Mouse (Mus musculus): ENCODE measurements at regions not wholly inside any gene's neighbourhood (a gene's known extent, or its start where the extent isn't known, plus 50 kb on each side); places are given as distances from the start of the nearest gene placed in this dataset.
A peak's percentile ranks its signal among the peaks of the same experiment; 100 is the strongest.

DNA sequence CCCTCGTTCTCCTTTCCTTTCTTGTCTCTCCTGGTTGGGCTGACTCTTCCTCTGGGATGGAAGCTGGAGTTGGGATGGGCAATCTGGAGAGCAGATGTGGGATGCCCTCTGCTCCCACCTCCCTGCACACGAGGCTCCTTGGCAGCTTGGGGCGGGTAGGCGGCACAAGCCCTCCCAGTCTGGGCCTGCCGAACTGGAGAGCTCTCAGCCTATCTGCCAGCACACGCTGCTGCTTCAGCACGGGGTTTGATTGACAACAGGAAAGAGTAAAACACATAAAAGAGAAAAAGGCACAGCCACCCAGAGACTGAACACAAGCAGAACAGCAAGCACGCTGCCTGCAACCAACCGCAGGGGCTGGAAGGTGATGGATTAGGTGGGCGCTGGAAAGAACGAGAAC, 121.9 kb upstream of the Pja1 start:
- peak in 1 of 2 experiments; percentile 25 for DNase-seq

DNA sequence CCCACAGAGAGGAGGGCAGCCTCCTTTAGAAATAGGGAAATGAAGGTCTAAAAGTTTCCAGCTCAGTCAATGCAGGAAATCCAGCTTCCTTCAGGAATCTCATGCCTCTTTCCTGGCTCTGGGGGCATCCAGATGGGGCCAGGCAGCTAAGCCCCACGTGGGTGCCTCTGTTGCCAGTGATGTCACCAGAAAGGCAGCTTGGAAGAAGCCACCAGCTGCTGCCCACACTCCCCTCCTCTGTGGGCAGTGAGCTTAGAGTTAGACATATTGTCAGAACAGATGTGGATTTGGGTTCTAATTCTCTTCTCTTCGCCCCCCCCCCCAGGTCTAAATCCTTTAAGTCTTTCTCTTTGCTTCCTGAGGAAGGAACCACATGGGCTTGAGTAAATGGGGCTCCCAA, 116.2 kb upstream of the Pja1 start:
- DNase-seq, result no peak

DNA sequence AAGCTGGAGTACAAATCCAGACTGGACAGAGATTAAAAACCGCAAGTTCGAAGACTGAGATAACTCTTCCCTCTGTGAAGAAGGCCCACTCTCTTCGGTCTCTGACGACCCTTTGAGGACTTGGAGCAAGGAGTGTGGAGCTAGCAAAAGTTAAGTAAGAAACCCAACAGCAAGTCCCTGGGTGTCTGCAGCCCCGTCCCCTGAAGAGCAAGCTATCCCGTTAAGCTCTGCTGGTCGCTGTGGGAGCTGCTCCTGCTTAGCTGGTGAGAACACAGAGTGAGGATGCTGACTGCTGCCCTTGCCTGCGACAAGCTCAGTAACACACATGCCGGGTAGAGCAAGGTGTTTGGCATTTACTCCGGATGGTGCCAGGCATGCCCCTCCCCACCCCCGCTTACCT, 115.2 kb upstream of the Pja1 start:
- DNase-seq, result no peak

DNA sequence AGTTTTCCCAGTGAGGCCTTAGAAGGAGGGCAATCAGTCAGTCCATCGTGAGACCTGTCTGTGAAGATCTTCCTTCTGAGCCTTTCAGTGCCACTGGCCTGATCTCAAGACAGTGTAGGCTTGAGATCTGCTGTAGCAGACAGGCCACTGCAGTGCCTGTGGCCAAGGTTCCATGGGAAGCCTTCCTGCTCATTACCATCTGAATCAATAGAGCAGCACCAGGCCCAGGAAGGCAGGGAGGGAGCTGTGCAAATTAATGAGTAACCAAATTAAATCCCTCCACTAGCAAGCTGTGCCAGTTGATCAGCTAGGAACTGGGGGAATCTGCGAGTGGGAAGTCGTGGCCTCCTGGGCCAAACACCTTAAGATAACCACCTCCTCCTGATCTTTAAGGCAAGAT, 114.6 kb upstream of the Pja1 start:
- DNase-seq, result no peak

DNA sequence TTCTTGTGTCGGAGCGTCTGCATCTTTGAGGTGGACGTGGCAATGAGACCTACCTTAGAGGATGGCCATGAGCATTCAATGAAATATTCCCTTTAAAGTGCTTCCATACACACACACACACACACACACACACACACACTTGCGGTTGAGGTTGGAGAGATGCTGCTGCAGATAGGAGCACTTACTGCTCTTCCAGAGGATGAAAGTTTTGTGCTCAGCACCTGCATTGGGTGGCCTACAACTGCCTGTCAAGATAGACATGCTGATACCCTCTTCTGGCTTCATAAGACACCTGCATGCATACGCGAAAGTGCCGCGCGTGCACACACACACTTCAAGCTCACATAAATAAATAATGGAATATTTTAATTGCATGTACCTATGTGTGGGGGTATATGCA, 111.5 kb upstream of the Pja1 start:
- peak; percentile 20 to 59 for DNase-seq

DNA sequence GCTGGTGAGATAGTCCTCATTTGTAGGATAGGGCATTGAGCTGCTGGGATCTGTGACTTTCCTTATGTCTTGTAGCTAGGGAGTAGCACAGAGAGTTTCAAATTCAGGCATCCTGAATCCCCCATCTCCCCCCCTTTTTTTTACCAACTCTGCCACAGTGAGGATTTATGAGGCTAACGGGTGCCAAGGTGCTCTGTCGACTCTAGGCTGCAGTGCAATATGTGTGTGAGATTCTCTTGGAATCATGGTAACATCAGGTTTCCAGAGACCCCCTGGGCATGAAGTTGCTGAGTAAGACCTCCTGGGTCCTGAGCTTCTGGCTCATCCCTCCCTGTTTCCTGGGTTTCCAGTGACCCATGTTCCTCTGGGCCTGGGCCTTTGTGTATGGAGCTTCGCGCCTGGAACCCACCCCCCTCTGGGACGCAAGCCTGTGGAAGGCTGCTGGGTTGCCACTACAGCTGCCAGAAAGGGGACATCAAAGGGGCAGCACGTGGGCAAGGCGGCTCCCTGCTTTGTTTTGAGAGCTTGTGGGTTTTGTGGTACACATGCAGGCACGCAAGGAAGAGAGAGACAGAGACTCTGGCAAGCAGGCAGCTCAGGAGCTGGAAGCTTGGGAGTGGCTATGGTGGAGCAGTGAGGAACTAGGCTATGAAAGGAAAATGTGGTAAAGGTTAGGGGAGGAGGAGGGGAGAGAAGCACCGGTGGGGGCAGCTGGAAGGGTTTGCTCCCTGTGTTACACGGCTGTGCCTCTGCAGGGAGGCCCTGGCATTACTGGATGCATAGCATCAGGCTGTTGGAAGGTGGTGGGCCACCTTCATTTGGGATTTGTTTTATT, 110.8 kb upstream of the Pja1 start:
- peak; percentile 46 to 64 for DNase-seq

DNA sequence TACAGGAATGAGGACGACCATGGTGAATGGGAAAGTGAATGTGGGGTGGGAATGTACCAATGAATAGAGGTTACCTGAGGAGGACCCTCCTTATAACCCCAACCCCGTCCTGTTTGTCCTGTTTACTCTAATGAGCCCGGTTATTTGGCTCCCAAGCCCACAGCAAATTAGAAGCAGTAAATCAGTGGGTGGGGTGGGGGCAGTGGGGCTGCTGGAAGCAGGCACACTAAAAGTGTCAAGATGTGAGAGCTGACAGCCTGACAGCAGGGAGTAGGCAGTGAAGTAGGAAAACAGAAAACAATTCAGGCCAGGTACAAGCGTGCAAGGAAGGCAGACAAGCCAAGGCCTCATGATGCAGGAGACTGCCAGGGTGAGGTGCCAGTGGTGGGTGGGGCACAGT, 108.1 kb upstream of the Pja1 start:
- no peak for DNase-seq

DNA sequence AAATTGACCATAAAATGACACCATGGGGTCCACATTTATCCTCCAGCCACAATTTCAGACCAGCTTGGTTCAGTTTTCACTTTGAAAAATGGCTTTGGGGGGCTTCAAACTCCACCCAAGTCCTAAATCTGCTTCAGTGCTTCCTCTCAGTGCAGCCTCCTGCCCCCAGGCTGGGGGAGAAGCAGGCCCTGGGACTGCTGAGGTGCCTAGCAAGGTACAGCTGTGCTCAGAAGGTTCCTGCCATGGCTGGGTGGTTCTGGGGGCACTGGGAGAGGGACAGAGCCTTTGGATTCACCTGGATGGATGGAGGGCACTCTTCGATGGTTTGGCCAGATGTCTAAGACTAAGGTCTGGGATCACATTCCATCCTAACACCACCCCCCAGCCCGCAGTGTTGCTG, 107.7 kb upstream of the Pja1 start:
- no peak for DNase-seq

DNA sequence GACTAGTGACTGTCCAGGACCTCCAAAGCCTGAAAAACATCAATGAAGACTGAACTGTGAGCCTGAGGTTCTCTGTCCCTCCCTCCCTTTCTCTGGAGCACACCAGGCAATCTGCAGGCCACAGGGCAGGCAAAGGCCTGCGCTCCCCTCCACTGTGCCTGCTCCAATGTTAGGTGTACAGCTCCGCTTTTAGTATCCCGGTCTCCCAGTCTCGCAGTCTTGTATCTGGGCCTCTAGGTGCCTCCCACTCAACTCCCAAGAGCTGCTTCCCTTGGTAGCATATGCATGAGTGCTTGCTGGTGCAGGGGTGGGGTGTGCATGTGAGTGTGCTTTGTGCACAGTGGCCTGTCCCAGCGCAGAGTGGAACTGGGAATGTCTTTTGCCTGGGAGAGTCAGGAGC, 104.0 kb upstream of the Pja1 start:
- DNase-seq, result no peak

DNA sequence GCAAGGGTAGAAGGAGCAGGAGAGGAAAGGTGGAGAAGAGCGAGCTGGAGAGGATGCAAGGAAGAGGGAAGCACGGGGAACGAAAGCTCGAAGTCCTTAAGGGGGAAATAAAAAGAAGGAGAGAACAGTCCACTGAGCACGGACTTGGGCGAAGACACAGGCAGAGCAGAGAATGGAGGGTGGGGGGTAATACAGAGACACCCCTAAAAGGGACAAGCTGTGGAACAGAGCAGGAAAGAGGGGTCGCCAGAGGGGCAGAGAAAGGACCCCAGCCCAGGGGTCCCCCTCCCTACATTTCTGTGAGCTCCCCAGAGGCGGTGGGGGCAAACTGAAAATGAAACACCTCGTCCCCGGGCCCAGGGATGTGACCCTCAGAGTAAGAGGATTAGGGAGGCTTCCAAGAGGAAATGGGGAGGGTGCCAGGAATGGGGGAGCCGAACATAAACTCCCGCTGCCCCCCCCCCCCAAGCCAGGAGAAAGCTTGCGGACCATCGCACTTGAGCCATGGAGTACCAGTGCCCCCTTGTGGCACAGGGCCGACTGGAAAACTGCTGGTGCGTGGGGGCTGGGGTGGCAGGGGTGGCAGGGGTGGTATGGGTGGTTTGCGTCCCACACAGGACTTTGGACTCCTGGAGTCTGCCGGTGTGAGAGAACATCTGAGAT, 103.5 kb upstream of the Pja1 start:
- DNase-seq, result peak in 1 of 2 experiments; percentile 12

DNA sequence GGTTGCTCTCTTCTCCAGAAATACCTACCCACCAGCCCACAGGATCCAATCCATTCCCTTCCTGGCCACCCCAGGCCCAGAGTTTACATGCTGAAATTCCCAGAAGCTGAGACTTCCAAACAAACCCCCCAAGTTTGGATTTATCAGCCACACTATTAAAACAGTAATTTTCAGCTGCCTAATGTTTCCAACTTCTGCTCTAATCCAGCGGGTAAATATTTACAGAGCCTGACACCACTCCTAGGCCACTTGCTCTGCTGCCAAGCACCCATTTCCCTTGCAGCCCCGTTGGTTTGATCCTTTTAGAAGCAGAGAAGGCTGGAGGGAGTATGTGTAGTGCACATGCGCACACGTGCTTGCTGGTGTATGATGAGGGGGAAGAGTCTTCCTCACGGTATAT, 99.1 kb upstream of the Pja1 start:
- no peak for DNase-seq

DNA sequence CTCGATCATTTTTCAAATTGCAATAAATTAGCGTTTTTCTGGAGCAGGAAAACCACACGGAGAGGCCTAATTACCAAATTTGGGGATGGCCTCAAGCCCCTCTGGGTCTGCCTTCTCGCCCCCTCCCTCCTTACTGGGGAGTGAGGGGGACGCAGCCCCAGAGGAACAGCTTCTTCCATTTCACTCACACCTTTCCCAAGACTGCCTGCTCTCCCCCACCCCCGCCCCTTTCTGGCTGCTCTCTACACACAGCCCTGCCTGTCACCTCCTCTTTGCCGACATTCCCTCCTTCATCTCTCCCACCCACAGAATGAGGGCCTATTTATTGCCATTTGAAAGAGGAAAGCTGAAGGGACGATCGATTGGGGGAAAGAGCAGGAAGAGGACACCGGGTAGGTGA, 97.2 kb upstream of the Pja1 start:
- no peak for DNase-seq

DNA sequence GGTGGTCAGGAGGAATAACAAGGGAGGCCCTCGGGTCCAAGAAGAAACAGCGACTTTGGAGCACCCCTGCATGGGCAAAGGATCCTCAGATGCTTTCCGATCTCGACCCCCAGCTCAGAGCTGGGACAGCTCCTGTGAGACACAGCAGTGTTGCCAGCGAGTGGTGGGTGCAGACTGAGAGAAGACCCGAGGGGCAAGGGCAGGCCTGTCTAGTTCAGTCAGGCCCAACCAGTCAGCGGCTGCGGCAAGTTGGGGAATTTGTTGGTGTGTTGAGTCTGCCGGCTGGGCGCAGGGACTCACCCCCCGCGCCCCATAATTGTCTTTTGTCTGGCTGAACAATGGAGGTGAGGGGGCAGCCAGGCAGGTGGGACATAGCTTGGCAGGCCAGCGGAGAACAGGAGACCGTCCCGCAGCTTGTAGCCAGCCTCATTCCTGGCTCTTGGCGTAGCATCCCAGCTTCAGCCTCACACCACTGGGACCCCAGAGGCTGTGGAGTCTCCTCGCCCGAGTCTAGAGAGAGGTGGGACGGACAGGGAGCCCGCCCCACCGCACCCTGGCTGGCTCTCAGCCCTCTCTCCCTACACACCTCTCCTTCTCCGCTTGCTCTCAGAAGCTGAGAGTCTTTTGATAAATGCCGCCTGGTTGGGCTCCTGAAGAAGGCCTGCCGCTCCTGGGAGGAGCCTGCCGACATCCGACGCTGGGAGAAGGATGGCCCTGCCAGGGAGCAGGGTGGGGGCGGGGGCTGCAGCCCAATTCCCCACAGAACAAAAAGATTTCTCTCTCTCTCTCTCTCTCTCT, 96.5 kb upstream of the Pja1 start:
- DNase-seq, result no peak

DNA sequence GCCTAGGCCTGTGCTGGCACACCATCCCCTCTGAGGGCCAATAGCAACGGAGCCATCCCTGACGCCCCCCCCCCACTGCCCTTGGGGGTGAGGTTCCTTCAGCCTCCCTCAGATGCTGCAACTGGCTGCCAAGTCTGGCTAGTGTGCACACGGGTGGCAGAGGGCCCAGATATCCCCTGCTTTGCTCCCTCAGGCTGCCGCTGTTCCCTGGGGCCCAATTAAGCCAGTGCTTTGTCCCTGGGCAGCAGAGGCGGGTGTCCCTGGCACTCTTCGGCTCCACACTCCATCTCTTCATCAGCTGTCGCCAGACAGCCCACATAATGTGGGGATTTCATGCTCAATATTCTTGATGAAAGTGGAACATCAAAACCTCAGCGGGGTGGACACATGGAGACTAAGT, 90.9 kb upstream of the Pja1 start:
- DNase-seq, result no peak

DNA sequence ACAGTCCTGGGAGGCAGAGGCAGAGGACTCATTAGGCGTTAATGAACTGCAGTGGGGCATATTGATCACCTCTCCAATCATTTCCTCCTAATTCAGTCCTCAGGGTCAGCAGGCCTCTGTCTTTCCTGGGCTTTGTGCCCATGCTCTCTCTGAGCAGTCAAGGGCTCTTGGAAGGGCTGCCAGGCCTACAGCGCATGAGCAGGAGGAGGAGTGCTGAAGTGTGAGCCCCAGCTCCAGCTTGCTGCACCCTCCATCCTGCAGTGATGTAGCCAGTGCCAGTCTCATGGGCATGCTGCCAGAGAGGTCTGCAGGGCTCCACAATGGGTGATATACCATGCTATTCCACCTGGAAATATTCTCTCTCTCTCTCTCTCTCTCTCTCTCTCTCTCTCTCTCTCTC, 89.6 kb upstream of the Pja1 start:
- DNase-seq, result no peak

DNA sequence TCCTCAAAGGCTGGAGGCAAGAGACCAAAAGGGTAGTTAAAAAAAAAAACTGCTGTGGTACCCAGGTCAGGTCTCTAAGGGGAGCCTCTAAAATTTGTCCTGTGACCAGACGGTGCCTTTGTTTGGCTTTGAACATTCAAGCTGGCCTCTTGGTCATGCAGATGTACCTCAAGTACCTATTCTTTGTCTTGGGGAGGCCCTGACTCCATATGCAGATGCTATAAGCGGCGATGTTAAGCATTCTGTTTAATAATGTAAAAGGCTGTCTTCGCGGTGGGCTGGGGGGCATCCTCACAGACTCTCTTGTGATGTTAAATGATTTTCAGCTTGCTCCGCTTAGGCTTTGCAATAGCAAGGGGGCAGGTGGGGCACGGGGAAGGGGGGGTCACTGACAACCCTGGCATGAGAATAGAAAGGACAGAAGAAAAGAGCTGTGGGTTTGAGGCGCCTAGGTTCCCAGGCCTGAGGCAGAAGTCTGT, 85.8 kb upstream of the Pja1 start:
- DNase-seq, result no peak

DNA sequence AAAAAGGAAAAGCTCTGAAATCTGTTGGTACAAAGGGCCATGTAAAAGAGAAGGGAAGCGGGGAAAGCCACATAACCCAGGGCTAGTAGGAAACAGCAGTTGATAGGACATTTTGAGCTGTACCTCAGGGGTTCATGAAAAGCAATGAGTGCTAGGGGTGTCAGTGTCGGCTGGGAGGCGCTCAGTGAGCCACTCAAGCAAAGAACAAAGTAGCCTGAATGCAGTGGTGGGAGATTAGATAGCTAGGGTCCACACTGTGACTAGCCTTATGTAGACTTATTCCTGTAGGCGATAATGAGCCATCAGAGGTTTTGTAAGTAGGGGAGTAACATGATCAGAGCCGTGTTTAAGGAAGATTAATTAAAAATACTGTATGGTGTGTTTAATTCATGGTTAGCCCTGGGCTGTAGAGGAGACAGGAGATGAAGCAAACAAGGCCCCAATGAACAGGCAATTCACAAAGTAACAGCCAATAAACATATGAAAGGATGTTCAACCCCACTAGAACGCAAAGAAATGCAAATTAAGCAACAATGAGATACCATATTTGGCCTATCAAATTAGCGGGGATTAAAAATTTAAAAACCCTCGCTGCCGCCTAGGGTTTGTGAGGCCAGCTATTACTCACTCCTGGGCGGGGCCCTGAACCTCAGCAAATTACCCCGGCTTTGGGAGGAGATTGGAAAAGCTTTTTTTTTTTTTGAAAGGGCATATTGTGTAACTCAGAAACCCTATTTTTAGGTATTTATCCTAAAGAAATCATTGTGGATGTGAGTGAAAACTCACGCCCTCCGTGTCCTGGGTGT, 85.1 kb upstream of the Pja1 start:
- DNase-seq, result no peak

DNA sequence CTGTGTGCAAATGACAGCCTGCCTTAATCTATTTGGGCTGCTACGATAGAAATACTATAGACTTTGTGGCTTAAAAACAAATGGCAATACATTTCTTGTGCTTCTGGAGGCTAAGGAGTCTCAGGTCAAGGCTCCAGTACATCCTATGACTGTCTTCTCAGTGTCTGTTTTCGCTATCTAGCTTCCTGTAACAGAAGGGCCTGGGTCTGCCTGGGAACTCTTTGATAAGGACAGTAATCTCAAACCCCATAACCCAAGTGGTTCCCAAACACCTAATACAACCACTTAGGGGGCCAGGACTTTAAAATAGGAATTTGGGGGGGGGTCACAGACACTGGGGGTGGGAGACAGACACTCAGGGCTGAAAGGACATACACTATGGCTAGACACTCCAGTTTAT, 81.7 kb upstream of the Pja1 start:
- no peak for DNase-seq

DNA sequence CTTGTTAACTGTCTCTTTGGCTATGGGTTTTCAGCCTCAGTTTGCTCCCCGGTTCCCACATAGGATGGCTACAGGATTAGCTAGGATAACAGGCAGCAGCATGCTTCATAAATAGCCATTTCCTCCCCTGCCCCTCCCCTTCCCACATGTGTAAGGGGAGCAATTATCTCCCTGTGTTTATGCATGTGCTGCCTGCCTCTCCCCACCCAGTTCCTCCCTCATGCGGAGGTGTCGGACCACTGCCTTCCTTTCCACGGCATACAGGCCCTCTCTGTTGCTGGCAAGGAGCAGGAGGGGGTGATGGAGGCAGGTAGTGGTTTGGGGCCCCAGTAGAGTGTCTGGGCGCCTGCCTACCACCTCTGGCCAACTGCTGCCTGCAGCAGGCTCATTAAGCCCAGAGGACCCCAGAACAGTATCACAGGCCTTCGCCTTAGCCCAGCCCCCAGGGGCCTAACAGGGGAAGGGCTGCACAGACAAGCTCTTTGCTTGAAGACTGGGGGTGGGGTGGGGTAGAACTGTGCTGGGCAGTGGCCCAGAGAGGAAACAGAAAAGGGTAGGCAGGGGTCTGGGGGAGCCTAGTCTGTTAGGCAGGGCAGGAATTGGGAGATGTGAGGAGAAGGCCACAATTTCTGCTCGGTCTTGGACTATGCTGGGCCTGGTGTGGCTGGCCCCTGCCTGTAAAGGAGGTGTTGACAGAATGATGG, 79.1 kb upstream of the Pja1 start:
- DNase-seq, result no peak

DNA sequence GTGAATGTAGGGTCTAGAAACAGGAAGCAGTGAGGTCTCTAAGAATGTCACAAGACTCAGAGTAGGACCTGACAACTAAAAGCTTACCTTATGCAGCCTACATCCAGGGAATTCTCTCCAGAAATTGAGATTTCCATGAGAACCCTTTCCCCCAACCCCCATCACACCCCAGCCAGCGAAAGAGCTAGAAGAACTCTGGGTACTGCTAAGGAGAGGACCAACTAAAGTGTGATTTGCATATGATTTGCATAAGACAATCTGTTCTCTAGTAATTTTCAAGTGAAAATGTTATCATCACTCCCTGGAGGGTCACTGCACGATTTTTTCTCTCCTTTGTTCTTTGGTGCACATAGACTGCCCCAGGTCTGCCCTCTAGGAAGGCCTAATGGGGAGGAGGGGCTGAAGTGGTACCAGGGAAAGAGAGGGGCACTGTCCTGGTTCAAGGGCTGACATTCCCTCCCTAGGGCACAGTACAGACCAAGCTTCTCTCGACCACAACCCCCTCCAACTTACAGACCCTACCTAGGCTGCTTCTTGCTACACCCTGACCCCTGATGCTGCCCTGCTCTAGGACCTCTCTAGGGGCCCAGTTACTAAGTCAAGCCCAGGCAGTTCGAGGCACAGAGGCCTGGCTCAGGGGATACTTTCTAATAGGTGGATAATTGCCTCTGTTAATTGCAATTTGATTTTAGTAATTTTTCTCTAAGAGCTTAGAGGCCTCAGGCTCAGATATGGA, 77.4 kb upstream of the Pja1 start:
- DNase-seq, result no peak

DNA sequence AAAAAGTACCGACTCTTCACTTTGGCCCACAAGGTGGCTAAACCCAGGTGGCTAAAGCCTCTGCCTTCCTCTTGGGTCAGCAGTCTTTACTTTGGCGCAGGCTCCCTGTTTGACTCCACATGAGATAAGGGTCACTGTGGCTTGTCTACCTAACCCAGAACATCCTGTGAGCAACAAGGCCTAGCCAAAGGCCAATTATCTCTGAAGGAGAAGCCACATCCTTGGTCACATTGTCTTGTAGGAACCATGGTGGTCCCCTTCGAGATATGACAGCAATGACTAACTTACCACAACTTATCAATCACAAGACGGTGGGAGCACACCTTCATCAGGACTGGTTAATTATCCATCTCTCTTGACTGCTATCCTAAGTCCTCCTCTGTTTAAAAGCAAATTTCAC, 73.3 kb upstream of the Pja1 start:
- no peak for DNase-seq

All from thymus, adult 18-20 months (tissue).